Mouse (Mus musculus) midbrain, embryonic 15.5 days (tissue): ENCODE measurements around the gene Donson. TPM values are rescaled to one million over a fixed set of nuclear protein-coding genes. Genes with fewer than 3 reads are reported as not detected.
"Not testable (repeated sequence)": the region's sequence is repeated elsewhere in the genome, so short reads cannot be mapped to it uniquely, and the experiment has no call there.

Experiments used
- ATAC-seq: fragments of 200-750 bp; cut with Nextera tagmentation; replicated peaks from 2 replicates; pipeline ENCODE4 v1.8.0; 2017; ENCODE audit warnings: moderate TSS enrichment
- H3K27ac ChIP-seq: fragments of 300-500 bp; sonication (generic); 2 replicates; pipeline ENCODE4 v1.5.1; 2015; ENCODE audit warnings: mild to moderate bottlenecking, inconsistent platforms
- H3K27me3 ChIP-seq: fragments of 300-500 bp; sonication (generic); replicated peaks from 2 replicates; pipeline ENCODE4 v1.6.1; 2015; ENCODE audit warnings: inconsistent platforms
- H3K36me3 ChIP-seq: fragments of 300-500 bp; sonication (generic); replicated peaks from 2 replicates; pipeline ENCODE4 v1.6.1; 2015; ENCODE audit warnings: inconsistent platforms
- H3K4me1 ChIP-seq: fragments of 300-500 bp; sonication (generic); 2 replicates; pipeline ENCODE4 v1.6.1; 2015; ENCODE audit warnings: inconsistent platforms
- H3K4me2 ChIP-seq: fragments of 300-500 bp; sonication (generic); 2 replicates; pipeline ENCODE4 v1.6.1; 2015; ENCODE audit warnings: inconsistent platforms, mild to moderate bottlenecking, moderate library complexity
- H3K4me3 ChIP-seq: fragments of 300-500 bp; sonication (generic); 2 replicates; pipeline ENCODE4 v1.5.1; 2015; ENCODE audit warnings: mild to moderate bottlenecking, inconsistent platforms
- H3K9ac ChIP-seq: fragments of 300-500 bp; sonication (generic); 2 replicates; pipeline ENCODE4 v1.6.1; 2015; ENCODE audit warnings: mild to moderate bottlenecking, inconsistent platforms
- H3K9me3 ChIP-seq: fragments of 300-500 bp; sonication (generic); 2 replicates; pipeline ENCODE4 v1.6.1; 2016; ENCODE audit warnings: inconsistent platforms
- WGBS: fragments of 180-500 bp; shearing (Covaris S2); methylation state at CpG from one replicate; pipeline ENCODE4 v1.1.7; 2015; ENCODE audit warnings: mixed read lengths; 5-methylcytosine and 5-hydroxymethylcytosine counted together
- polyA plus RNA-seq: library from polyadenylated mRNA; unstranded; fragments of >200 nt; fragmentation: Nextera tagmentation; extraction: Ambion mirVana; gene quantifications from 2 replicates; pipeline ENCODE4 v1.2.1, GENCODE M21; 2015

The Donson gene
- polyA plus RNA-seq, 1 experiment from 2014 or later = 20.5 TPM

- H3K4me2 ChIP-seq = peak overlapping the region; percentile 92
- under 1% methylated on average over 25 of the region's 25 CpGs for WGBS
These were observed 40.4 kb downstream of the Donson start for GRCm38 (mm10) chr16:91648220-91648550.

GRCm38 (mm10) chr16:91647461-91648219 is 40.9 kb downstream of the Donson start, which contains the start of gene Son:
Son (plus strand) TSS chr16:91647506.
- Histone ChIP-seq H3K4me2 (peak within 1 kb of the TSS; percentile 92), H3K27me3 (no peaks in the 10 kb centered on the region), H3K4me1 (peaks cover 29% of the 10 kb centered on the region), H3K27ac (peak within 1 kb of the TSS; percentile 99), H3K36me3 (peaks cover 8% of the 10 kb centered on the region; the same call in 1 of the 2 replicates), H3K9ac (peak within 1 kb of the TSS; percentile 80), H3K4me3 (peak within 1 kb of the TSS; percentile 82), H3K9me3 (no peaks in the 10 kb centered on the region)
- under 1% methylated on average over 70 of the region's 70 CpGs for WGBS
- ATAC-seq = peak; percentile 99

More at GRCm38 (mm10) chr16:91648220-91648550, 40.4 kb downstream of the Donson start:
- no peaks in the 10 kb centered on the region for H3K27me3 ChIP-seq
- no peaks in the 10 kb centered on the region for H3K9me3 ChIP-seq
- H3K9ac ChIP-seq = peak overlapping the region; percentile 80
- H3K36me3 ChIP-seq = peaks cover 9% of the 10 kb centered on the region; the same call in 1 of the 2 replicates
- peak overlapping the region; percentile 99 for H3K27ac ChIP-seq
- peaks cover 29% of the 10 kb centered on the region for H3K4me1 ChIP-seq
- peak overlapping the region; percentile 82 for H3K4me3 ChIP-seq
- ATAC-seq = peak; percentile 65

- H3K4me3 ChIP-seq = peak within 1 kb of the TSS; percentile 82
- peaks cover 22% of the 10 kb centered on the region for H3K4me1 ChIP-seq
- under 1% methylated on average over 59 of the region's 59 CpGs for WGBS
- peak; percentile 90 for ATAC-seq
- peak within 1 kb of the TSS; percentile 99 for H3K27ac ChIP-seq
- no peaks in the 10 kb centered on the region for H3K27me3 ChIP-seq
- peaks cover under 1% of the 10 kb centered on the region; the same call in 1 of the 2 replicates for H3K36me3 ChIP-seq
- H3K4me2 ChIP-seq = peak within 1 kb of the TSS; percentile 92
- H3K9me3 ChIP-seq = no peaks in the 10 kb centered on the region
- H3K9ac ChIP-seq = peak within 1 kb of the TSS; percentile 80
These were observed 41.7 kb downstream of the Donson start, which contains the start of gene Gart for GRCm38 (mm10) chr16:91646681-91647419. Gart (minus strand) TSS chr16:91646952.

GRCm38 (mm10) chr16:91645995-91646602 is 42.5 kb downstream of the Donson start:
- ATAC-seq = no peak
- H3K9ac ChIP-seq = peak overlapping the region; percentile 78; the same call in 1 of the 2 replicates
- H3K4me1 ChIP-seq = peaks cover 22% of the 10 kb centered on the region
- peak overlapping the region; percentile 82 for H3K4me3 ChIP-seq
- WGBS = under 1% methylated on average over 11 of the region's 11 CpGs
- peaks cover 6% of the 10 kb centered on the region; the same call in 1 of the 2 replicates for H3K36me3 ChIP-seq
- no peaks in the 10 kb centered on the region for H3K27me3 ChIP-seq
- H3K27ac ChIP-seq = peak overlapping the region; percentile 99
- no peaks in the 10 kb centered on the region for H3K9me3 ChIP-seq
- H3K4me2 ChIP-seq = peak overlapping the region; percentile 92

- 50% methylated on average over 1 of the region's 2 CpGs for WGBS
- not testable (repeated sequence) for H3K4me3 ChIP-seq, H3K9ac ChIP-seq, H3K4me2 ChIP-seq, H3K27me3 ChIP-seq, H3K27ac ChIP-seq, H3K9me3 ChIP-seq, ATAC-seq
- H3K4me1 ChIP-seq = peaks cover 22% of the 10 kb centered on the region
- peaks cover 12% of the 10 kb centered on the region; the same call in 1 of the 2 replicates for H3K36me3 ChIP-seq
These were observed 43.1 kb downstream of the Donson start for GRCm38 (mm10) chr16:91645420-91645819.

GRCm38 (mm10) chr16:91644901-91645300 is 43.7 kb downstream of the Donson start:
- WGBS = 81% methylated on average over 2 of the region's 2 CpGs
- Histone ChIP-seq H3K9ac (no peak overlapping the region), H3K4me3 (no peak overlapping the region), H3K4me2 (no peak overlapping the region), H3K4me1 (peaks cover 18% of the 10 kb centered on the region), H3K27me3 (no peaks in the 10 kb centered on the region), H3K27ac (no peak overlapping the region), H3K9me3 (no peaks in the 10 kb centered on the region), H3K36me3 (peaks cover 16% of the 10 kb centered on the region)
- ATAC-seq = no peak

- H3K27ac ChIP-seq = no peak overlapping the region
- no peaks in the 10 kb centered on the region for H3K27me3 ChIP-seq
- H3K4me3 ChIP-seq = no peak overlapping the region
- WGBS = 96% methylated on average over 8 of the region's 8 CpGs
- no peak overlapping the region for H3K9ac ChIP-seq
- H3K36me3 ChIP-seq = peaks cover 47% of the 10 kb centered on the region
- H3K9me3 ChIP-seq = no peaks in the 10 kb centered on the region
- no peak overlapping the region for H3K4me2 ChIP-seq
- no peak for ATAC-seq
- 0 out of 2 replicates have a peak, but pooled peaks cover 4% of the 10 kb centered on the region for H3K4me1 ChIP-seq
These were observed 48.4 kb downstream of the Donson start for GRCm38 (mm10) chr16:91640171-91640570.

GRCm38 (mm10) chr16:91639636-91640035 is 48.9 kb downstream of the Donson start:
- ATAC-seq = no peak
- no peaks in the 10 kb centered on the region for H3K9me3 ChIP-seq

GRCm38 (mm10) chr16:91639161-91639560 is 49.4 kb downstream of the Donson start:
- WGBS = 96% methylated on average over 5 of the region's 5 CpGs
- no peak for ATAC-seq

More at GRCm38 (mm10) chr16:91639636-91640035, 48.9 kb downstream of the Donson start:
- no peak overlapping the region for H3K4me2 ChIP-seq
- H3K27ac ChIP-seq = no peak overlapping the region
- no peak overlapping the region for H3K9ac ChIP-seq
- H3K36me3 ChIP-seq = peaks cover 48% of the 10 kb centered on the region
- H3K27me3 ChIP-seq = no peaks in the 10 kb centered on the region
- no peak overlapping the region for H3K4me3 ChIP-seq
- WGBS = 96% methylated on average over 2 of the region's 2 CpGs
- H3K4me1 ChIP-seq = 0 out of 2 replicates have a peak, but pooled peaks cover under 1% of the 10 kb centered on the region

GRCm38 (mm10) chr16:91633641-91634040 is 54.9 kb downstream of the Donson start:
- no peaks in the 10 kb centered on the region for H3K9me3 ChIP-seq
- no peak overlapping the region for H3K4me2 ChIP-seq
- WGBS = 91% methylated on average over 12 of the region's 12 CpGs
- H3K27ac ChIP-seq = no peak overlapping the region
- no peak overlapping the region for H3K9ac ChIP-seq
- no peak for ATAC-seq
- H3K36me3 ChIP-seq = peaks cover 56% of the 10 kb centered on the region
- H3K4me1 ChIP-seq = no peaks in the 10 kb centered on the region
- no peaks in the 10 kb centered on the region for H3K27me3 ChIP-seq
- H3K4me3 ChIP-seq = no peak overlapping the region

More at GRCm38 (mm10) chr16:91639161-91639560, 49.4 kb downstream of the Donson start:
- peaks cover 48% of the 10 kb centered on the region for H3K36me3 ChIP-seq
- no peaks in the 10 kb centered on the region for H3K27me3 ChIP-seq
- H3K9ac ChIP-seq = no peak overlapping the region
- no peaks in the 10 kb centered on the region for H3K9me3 ChIP-seq
- no peak overlapping the region for H3K4me2 ChIP-seq
- H3K4me3 ChIP-seq = no peak overlapping the region
- no peaks in the 10 kb centered on the region for H3K4me1 ChIP-seq
- no peak overlapping the region for H3K27ac ChIP-seq

- 94% methylated on average over 7 of the region's 7 CpGs for WGBS
- H3K4me3 ChIP-seq = no peak overlapping the region
- H3K9me3 ChIP-seq = no peaks in the 10 kb centered on the region
- H3K27me3 ChIP-seq = no peaks in the 10 kb centered on the region
- H3K36me3 ChIP-seq = peaks cover 56% of the 10 kb centered on the region
- no peak for ATAC-seq
- H3K27ac ChIP-seq = no peak overlapping the region
- H3K4me1 ChIP-seq = no peaks in the 10 kb centered on the region
- no peak overlapping the region for H3K9ac ChIP-seq
- no peak overlapping the region for H3K4me2 ChIP-seq
These were observed 55.6 kb downstream of the Donson start for GRCm38 (mm10) chr16:91632940-91633339.

- Histone ChIP-seq H3K9ac (no peak overlapping the region), H3K4me2 (no peak overlapping the region), H3K36me3 (peaks cover 51% of the 10 kb centered on the region), H3K27ac (no peak overlapping the region), H3K4me1 (no peaks in the 10 kb centered on the region), H3K27me3 (no peaks in the 10 kb centered on the region), H3K9me3 (no peaks in the 10 kb centered on the region), H3K4me3 (no peak overlapping the region)
- no peak for ATAC-seq
- WGBS = 85% methylated on average over 5 of the region's 5 CpGs
These were observed 56.1 kb downstream of the Donson start for GRCm38 (mm10) chr16:91632439-91632838.
